Mouse (Mus musculus) kidney, embryonic 14.5 days (tissue): ENCODE measurements at regions not wholly inside any gene's neighbourhood (a gene's known extent, or its start where the extent isn't known, plus 50 kb on each side); places are given as distances from the start of the nearest gene placed in this dataset.

Source experiments
- ATAC-seq: fragments of 200-750 bp; cut with Nextera tagmentation; 2 replicates; pipeline ENCODE4 v1.8.0; 2017; ENCODE audit warnings: moderate number of reproducible peaks, mild to moderate bottlenecking, moderate TSS enrichment, moderate library complexity; ENCODE audit not compliant: low FRiP score, low TSS enrichment
- H3K27ac ChIP-seq: fragments of 300-500 bp; sonication (generic); 2 replicates; pipeline ENCODE4 v1.5.1; 2014; ENCODE audit warnings: low read depth, mild to moderate bottlenecking, low read length, moderate library complexity, mixed read lengths
- H3K27me3 ChIP-seq: fragments of 300-500 bp; sonication (generic); 2 replicates; pipeline ENCODE4 v1.6.1; 2014; ENCODE audit warnings: mild to moderate bottlenecking, low read length; ENCODE audit not compliant: control insufficient read depth, insufficient read depth
- H3K36me3 ChIP-seq: fragments of 300-500 bp; sonication (generic); 2 replicates; pipeline ENCODE4 v1.6.1; 2014; ENCODE audit warnings: low read length, mixed read lengths; ENCODE audit not compliant: control insufficient read depth, insufficient read depth
- H3K4me1 ChIP-seq: fragments of 300-500 bp; sonication (generic); 2 replicates; pipeline ENCODE4 v1.6.1; 2014; ENCODE audit warnings: low read length, mixed read lengths; ENCODE audit not compliant: control insufficient read depth, insufficient read depth
- H3K4me2 ChIP-seq: fragments of 300-500 bp; sonication (generic); replicated peaks from 2 replicates; pipeline ENCODE4 v1.6.1; 2014; ENCODE audit warnings: low read depth, mild to moderate bottlenecking, low read length
- H3K4me3 ChIP-seq: fragments of 300-500 bp; sonication (generic); 2 replicates; pipeline ENCODE4 v1.5.1; 2014; ENCODE audit warnings: mild to moderate bottlenecking, low read length
- H3K9ac ChIP-seq: fragments of 300-500 bp; sonication (generic); 2 replicates; pipeline ENCODE4 v1.6.1; 2014; ENCODE audit warnings: low read depth, mild to moderate bottlenecking, low read length, moderate library complexity
- H3K9me3 ChIP-seq: fragments of 300-500 bp; sonication (generic); 2 replicates; pipeline ENCODE4 v1.6.1; 2016; ENCODE audit warnings: low read length; ENCODE audit not compliant: control insufficient read depth
- WGBS: fragments of 180-500 bp; shearing (Covaris S2); extraction: QIAGEN DNeasy Blood & Tissue Kit; methylation state at CpG from one replicate; pipeline ENCODE4 v1.1.7; 2014; 5-methylcytosine and 5-hydroxymethylcytosine counted together

GRCm38 (mm10) chr10:96486724-96487123 lies 130.1 kb upstream of the Btg1 start:
- ATAC-seq, result no peak
- no peaks in the 10 kb centered on the region for H3K36me3 ChIP-seq

GRCm38 (mm10) chr10:96493706-96494105 lies 123.1 kb upstream of the Btg1 start:
- Histone ChIP-seq H3K9ac (no peak overlapping the region), H3K9me3 (no peaks in the 10 kb centered on the region), H3K4me3 (no peak overlapping the region), H3K36me3 (no peaks in the 10 kb centered on the region), H3K27ac (no peak overlapping the region), H3K27me3 (no peaks in the 10 kb centered on the region), H3K4me2 (no peak overlapping the region), H3K4me1 (no peaks in the 10 kb centered on the region)
- no peak for ATAC-seq
- WGBS, result 26% methylated on average over 1 of the region's 1 CpGs

More at GRCm38 (mm10) chr10:96486724-96487123, 130.1 kb upstream of the Btg1 start:
- Histone ChIP-seq H3K4me3 (no peak overlapping the region), H3K4me2 (no peak overlapping the region), H3K9me3 (no peaks in the 10 kb centered on the region), H3K9ac (no peak overlapping the region), H3K27ac (no peak overlapping the region), H3K4me1 (no peaks in the 10 kb centered on the region), H3K27me3 (no peaks in the 10 kb centered on the region)
- 89% methylated on average over 3 of the region's 3 CpGs for WGBS

- no peak overlapping the region for H3K9ac ChIP-seq
- WGBS, result 91% methylated on average over 3 of the region's 3 CpGs
- H3K27ac ChIP-seq, result no peak overlapping the region
- H3K36me3 ChIP-seq, result no peaks in the 10 kb centered on the region
- H3K4me2 ChIP-seq, result no peak overlapping the region
- no peaks in the 10 kb centered on the region for H3K4me1 ChIP-seq
- no peak overlapping the region for H3K4me3 ChIP-seq
- no peaks in the 10 kb centered on the region for H3K9me3 ChIP-seq
- ATAC-seq, result no peak
- H3K27me3 ChIP-seq, result no peaks in the 10 kb centered on the region
These were observed 120.1 kb upstream of the Btg1 start for GRCm38 (mm10) chr10:96496700-96497099.

- Histone ChIP-seq H3K36me3 (no peaks in the 10 kb centered on the region), H3K4me2 (no peak overlapping the region), H3K9me3 (no peaks in the 10 kb centered on the region), H3K27ac (no peak overlapping the region), H3K27me3 (no peaks in the 10 kb centered on the region), H3K4me1 (no peaks in the 10 kb centered on the region), H3K4me3 (no peak overlapping the region), H3K9ac (no peak overlapping the region)
- ATAC-seq, result no peak
- WGBS, result 81% methylated on average over 7 of the region's 7 CpGs
These were observed 119.3 kb upstream of the Btg1 start for GRCm38 (mm10) chr10:96497482-96497881.

GRCm38 (mm10) chr10:96499274-96499673 lies 117.5 kb upstream of the Btg1 start:
- WGBS, result 88% methylated on average over 2 of the region's 2 CpGs
- H3K36me3 ChIP-seq, result no peaks in the 10 kb centered on the region
- no peak overlapping the region for H3K9ac ChIP-seq
- no peak overlapping the region for H3K27ac ChIP-seq
- H3K4me2 ChIP-seq, result no peak overlapping the region
- H3K4me1 ChIP-seq, result no peaks in the 10 kb centered on the region
- H3K4me3 ChIP-seq, result no peak overlapping the region
- no peaks in the 10 kb centered on the region for H3K27me3 ChIP-seq
- ATAC-seq, result no peak
- no peaks in the 10 kb centered on the region for H3K9me3 ChIP-seq

GRCm38 (mm10) chr10:96502090-96502728 lies 114.6 kb upstream of the Btg1 start:
- Histone ChIP-seq H3K9me3 (no peaks in the 10 kb centered on the region), H3K4me3 (no peak overlapping the region), H3K27me3 (no peaks in the 10 kb centered on the region), H3K4me1 (no peaks in the 10 kb centered on the region), H3K36me3 (no peaks in the 10 kb centered on the region), H3K9ac (no peak overlapping the region), H3K4me2 (no peak overlapping the region), H3K27ac (no peak overlapping the region)
- no peak for ATAC-seq
- 60% methylated on average over 4 of the region's 4 CpGs for WGBS

GRCm38 (mm10) chr10:96502736-96503135 lies 114.1 kb upstream of the Btg1 start:
- H3K27ac ChIP-seq, result no peak overlapping the region
- H3K4me3 ChIP-seq, result no peak overlapping the region
- no peak overlapping the region for H3K9ac ChIP-seq
- WGBS, result 66% methylated on average over 6 of the region's 6 CpGs
- H3K4me1 ChIP-seq, result no peaks in the 10 kb centered on the region
- H3K27me3 ChIP-seq, result no peaks in the 10 kb centered on the region
- ATAC-seq, result no peak
- H3K9me3 ChIP-seq, result no peaks in the 10 kb centered on the region
- H3K4me2 ChIP-seq, result no peak overlapping the region
- H3K36me3 ChIP-seq, result no peaks in the 10 kb centered on the region

DNA sequence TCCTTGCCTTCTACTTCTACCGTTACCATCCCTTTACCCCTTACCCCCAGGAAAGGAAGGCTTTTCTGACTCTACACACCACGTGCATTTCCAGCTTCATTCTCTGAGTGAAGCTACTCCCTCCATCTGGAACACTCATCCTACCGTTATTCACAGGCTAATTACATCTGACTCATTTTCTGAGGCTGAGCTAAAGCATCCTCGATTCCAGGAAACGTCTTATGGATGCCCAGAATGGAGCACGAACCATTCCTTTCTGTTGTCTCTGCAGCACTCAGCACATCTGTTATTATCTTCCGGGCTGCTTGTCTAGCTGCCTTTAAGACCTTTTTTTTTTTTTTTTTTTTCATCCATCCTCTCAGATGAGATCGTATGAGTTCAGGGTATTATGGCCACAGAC lies 112.5 kb upstream of the Btg1 start:
- Histone ChIP-seq H3K36me3 (no peaks in the 10 kb centered on the region), H3K4me2 (no peak overlapping the region), H3K27me3 (no peaks in the 10 kb centered on the region), H3K4me1 (no peaks in the 10 kb centered on the region), H3K4me3 (no peak overlapping the region), H3K27ac (no peak overlapping the region), H3K9ac (no peak overlapping the region), H3K9me3 (no peaks in the 10 kb centered on the region)
- no peak for ATAC-seq
- WGBS, result 87% methylated on average over 8 of the region's 8 CpGs

GRCm38 (mm10) chr10:96515164-96515922 lies 101.5 kb upstream of the Btg1 start:
- no peak for ATAC-seq
- 66% methylated on average over 10 of the region's 10 CpGs for WGBS
- Histone ChIP-seq H3K36me3 (no peaks in the 10 kb centered on the region), H3K4me3 (no peak overlapping the region), H3K4me2 (no peak overlapping the region), H3K9me3 (no peaks in the 10 kb centered on the region), H3K9ac (no peak overlapping the region), H3K4me1 (no peaks in the 10 kb centered on the region), H3K27ac (no peak overlapping the region), H3K27me3 (no peaks in the 10 kb centered on the region)
